Mouse (Mus musculus): ENCODE results near the gene Rnf44. TPM values are rescaled to one million over a fixed set of nuclear protein-coding genes. Genes with fewer than 3 reads are reported as not detected.

Gene Rnf44
- polyA plus RNA-seq, 3 experiments from 2014 or later, result 24.3 to 29.6 (median 28.6) TPM

DNA sequence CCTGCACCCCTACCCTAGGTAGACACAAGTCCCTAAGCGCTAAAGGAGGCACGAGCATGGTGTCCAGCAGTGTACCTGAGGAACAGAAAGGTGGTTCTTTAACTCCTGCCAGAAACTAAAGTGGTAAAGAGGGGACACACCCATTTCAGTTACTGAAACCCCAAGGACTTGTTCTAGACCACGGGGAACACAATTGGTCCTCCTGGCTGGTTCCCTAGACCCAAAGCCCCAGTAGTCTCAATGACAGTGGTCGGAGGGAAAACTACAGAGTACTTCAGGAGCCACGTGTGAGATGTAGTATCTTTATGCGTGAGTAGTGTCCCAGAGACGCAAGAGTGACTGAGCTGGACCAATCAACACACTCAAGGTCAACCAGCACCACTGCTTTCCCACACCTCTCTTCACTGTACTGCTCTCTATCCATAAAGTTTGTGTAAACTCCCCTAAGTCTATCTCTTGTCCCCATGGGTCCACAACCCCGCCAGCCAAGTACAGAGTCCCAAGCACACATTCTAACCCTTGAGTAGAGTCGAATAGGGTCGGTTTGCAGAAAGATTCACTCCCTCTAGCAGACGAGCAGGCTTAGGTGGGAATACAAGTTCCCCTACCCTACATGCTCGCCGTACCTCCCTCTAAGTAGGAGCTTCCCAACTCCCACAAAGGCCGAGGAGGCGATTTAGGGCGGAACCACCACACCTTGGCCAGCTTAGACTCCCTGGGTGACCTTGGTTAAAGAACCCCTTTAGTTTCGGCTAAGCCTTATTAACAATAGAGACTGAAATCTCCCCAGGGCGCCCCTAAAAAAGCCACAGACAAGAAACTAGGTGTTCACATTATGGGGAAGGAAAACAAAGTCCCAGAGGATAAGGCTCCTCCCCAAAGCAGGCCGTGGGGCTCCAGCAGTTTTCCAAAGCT is 7.3 kb downstream of the Rnf44 start:
- ATAC-seq, result no peak

- no peak for ATAC-seq
These were observed 8.5 kb downstream of the Rnf44 start for GRCm38 (mm10) chr13:54685174-54685573.

GRCm38 (mm10) chr13:54684140-54684896 is 9.4 kb downstream of the Rnf44 start:
- ATAC-seq, result no peak

- ATAC-seq, result no peak
These were observed 10.4 kb downstream of the Rnf44 start for GRCm38 (mm10) chr13:54683301-54683700.

DNA sequence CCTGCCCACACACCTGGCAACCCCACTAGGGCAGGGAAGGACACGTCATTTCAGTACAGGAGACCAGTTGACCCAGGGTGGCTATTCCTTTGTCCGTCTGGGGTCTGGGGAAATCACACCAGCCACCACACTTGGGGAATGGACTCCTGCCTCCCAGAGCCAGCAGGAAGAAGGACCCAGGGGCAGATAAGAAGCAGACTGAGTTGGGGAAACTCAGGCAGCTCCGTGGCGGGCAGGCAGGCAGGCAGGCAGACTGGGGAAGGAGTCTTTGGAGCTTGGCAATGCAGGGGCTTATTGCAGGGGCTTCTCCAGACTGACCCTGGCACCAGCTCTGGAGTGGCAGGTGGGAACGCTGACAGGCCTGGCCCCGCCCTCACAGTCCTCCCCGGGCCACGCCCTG is 12.4 kb downstream of the Rnf44 start:
- no peak for ATAC-seq

- no peak for ATAC-seq
These were observed 13.4 kb downstream of the Rnf44 start for GRCm38 (mm10) chr13:54680184-54680853.

DNA sequence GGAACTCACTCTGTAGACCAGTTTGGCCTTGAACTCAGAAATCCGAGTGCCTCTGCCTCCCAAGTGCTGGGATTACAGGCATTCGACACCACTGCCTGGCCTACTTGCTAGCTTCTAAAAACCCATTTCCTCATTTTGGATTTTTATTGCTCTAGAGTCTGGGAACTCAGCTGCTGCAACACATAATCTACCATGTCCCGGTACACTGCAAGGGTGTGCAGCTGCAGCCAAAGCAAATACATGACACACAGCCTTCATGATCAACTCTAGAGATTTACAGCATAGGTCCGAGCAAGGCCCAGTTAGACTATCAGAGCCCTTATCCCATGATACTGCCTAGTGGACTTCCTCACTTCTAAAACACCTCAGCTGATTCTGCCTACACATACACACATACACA is 15.4 kb downstream of the Rnf44 start:
- ATAC-seq, result no peak

DNA sequence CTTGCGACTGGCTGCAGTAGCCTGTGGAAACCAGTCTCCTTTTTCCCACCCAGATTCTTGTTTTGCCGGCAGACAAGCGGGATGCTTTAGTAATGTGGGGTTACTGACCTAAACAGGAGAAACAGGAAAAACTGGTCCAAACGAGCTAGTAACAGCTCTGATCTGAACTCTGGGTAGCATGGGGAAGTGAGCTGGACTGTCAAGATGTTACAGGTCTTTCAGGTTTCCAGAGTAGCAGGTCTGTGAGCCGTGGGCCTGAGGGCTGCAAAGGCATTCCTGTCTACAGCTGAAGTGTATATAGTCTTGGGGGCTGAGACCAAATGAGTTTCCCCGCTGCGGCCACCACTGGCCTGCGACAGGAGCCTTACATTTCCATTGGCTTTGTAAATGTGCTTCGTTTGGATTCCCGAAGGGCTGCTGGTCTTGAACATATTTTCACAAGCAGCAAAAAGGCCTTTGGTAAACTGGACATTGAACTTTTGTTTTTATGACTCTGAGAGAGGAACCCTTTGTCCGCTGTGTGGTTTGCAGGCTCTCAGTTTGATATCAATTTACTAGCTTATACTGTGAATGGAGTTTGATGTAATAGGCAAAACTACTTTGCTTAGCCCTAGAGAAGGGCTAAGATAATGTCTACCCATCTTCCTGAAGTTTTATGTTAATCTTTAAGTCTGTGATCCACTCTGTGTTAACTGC is 17.7 kb downstream of the Rnf44 start:
- no peak for ATAC-seq

DNA sequence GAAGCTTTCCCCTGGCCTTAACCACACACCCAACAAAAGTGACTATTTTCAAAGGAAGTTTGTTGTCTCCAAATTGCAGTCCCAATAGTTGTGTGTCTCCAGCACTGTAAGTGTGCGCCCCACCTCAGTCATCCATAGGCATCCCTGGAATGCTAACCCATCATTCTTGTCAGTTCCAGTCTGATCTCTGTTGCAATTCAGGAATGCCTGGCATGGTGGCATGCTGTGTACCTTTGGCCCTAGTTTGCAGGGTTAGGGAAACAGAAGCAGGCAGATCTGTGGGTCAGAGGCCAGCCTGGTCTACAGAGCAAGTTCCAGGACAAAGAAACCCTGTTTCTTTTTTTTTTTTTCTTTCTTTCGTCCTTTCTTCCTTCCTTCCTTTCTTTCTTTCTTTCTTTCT is 23.2 kb downstream of the Rnf44 start:
- ATAC-seq, result no peak

DNA sequence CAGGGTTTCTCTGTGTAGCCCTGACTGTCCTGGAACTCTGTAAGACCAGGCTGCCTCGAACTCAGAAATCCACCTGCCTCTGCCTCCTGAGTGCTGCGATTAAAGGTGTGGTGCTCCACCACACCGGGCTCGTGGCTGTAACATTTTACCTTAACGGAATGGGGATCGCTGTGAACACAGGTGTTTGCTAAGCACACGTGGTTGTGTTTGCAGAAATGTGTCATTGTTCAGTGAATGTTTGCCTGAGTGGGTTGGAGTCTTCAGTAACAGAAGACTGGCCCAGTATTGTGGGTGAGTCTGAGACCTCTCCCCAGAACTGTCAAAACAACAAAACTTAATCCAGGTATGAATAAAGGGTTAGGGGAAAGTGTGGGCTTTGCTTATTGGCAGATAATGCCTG is 28.6 kb downstream of the Rnf44 start:
- ATAC-seq, result no peak

- ATAC-seq, result no peak
These were observed 29.2 kb downstream of the Rnf44 start for GRCm38 (mm10) chr13:54664509-54664908.

DNA sequence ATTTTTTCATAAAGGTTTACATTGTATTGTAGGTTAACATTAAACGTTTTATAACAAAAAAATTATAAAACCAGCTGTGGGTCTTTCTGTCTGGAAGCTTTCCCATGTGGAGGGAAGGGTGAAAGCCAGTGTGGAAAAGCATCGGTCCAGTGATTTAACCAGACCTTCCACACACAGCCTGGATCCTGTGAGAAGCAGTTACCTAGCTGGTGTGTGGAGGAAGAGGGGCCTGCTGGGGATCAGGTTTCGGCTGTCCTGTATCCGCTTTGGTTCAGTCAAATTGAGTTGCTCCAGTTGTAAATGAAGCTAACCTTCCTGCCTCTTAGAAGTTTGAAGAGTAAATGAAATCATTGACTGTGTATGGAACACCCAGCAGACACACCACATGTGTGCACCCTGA is 29.7 kb downstream of the Rnf44 start:
- ATAC-seq, result no peak

DNA sequence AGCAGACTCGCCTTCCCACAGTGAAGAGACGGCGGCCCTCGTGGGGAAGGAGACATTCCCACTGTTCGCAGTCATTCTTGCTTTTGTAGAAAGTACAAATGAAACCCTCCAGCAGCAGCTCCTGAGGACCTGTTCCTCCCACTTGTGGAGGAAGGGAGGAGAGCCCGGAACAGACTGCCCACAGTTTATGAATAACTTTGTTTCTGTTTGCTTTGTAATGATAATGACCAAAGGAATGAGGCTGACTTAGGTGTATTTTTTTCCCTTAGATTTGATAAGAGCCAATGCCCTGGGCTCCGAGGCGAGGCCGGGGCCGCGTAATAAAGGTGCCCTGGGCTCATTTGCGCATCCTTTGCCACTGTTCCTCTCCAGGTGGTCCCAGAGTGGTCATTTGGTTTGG is 32.3 kb downstream of the Rnf44 start:
- ATAC-seq, result no peak

- no peak for ATAC-seq
These were observed 32.8 kb downstream of the Rnf44 start for GRCm38 (mm10) chr13:54660877-54661276.

- ATAC-seq, result no peak
These were observed 43.2 kb downstream of the Rnf44 start for GRCm38 (mm10) chr13:54650461-54650860.

DNA sequence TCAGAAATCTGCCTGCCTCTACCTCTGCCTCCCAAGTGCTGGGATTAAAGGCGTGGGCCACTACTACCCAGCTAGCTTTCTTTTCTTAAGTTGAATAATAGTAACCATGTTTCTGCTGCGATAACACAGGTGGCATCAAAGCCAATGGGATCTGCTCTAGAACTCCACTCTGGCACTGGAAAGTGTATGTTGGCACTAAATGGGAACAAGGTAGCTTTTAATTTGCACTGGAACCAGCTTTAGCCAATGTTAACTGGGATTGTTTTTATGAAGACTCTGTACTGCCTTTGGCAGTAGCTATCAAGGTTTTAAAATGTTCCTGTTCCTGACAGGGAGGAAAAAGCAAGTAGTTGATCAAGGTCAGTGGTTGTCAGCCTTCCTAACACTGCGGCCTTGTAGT is 58.7 kb downstream of the Rnf44 start:
- ATAC-seq, result no peak

GRCm38 (mm10) chr13:54632731-54633277 is 60.9 kb downstream of the Rnf44 start:
- ATAC-seq, result no peak

Other genes with a start within 250 kb of the Rnf44 start
- gene Thoc3, start 225.1 kb downstream of the Rnf44 start, polyA plus RNA-seq (2017; shearing (Covaris generic)), result 10 to 100 TPM; 26.8 to 33.5 (median 32.7) TPM
- 10 to 100 TPM in 2 of 3 experiments, 1 to 10 TPM in 1; 4.9 to 10.6 (median 10.0) TPM for gene Simc1, start 190.1 kb downstream of the Rnf44 start, polyA plus RNA-seq (2017; shearing (Covaris generic))
- gene 4833439L19Rik, start 128.5 kb downstream of the Rnf44 start, polyA plus RNA-seq (2017; shearing (Covaris generic)), result 10 to 100 TPM; 63.9 to 72.0 (median 71.8) TPM
- 1 to 10 TPM; 4.2 to 9.1 (median 4.2) TPM for gene Arl10, start 118.9 kb downstream of the Rnf44 start, polyA plus RNA-seq (2017; shearing (Covaris generic))
- gene Nop16, start 103.8 kb downstream of the Rnf44 start, polyA plus RNA-seq (2017; shearing (Covaris generic)), result 10 to 100 TPM; 53.6 to 63.9 (median 55.8) TPM
- gene Higd2a, start 103.7 kb downstream of the Rnf44 start, polyA plus RNA-seq (2017; shearing (Covaris generic)), result 100 to 1,000 TPM; 101 to 139 (median 122) TPM
- gene Cltb, start 82.6 kb downstream of the Rnf44 start, polyA plus RNA-seq (2017; shearing (Covaris generic)), result 10 to 100 TPM; 10.2 to 13.8 (median 11.3) TPM
- gene Faf2, start 72.1 kb downstream of the Rnf44 start, polyA plus RNA-seq (2017; shearing (Covaris generic)), result 10 to 100 TPM; 71.0 to 88.8 (median 87.8) TPM
- not detected for gene Cdhr2, start 7.6 kb upstream of the Rnf44 start, polyA plus RNA-seq (2017; shearing (Covaris generic))
- gene Gprin1, start 56.0 kb upstream of the Rnf44 start, polyA plus RNA-seq (2017; shearing (Covaris generic)), result not detected
- 1 to 10 TPM in 1 of 3 experiments, under 1 TPM in 1, not detected in 1; 0.87 to 2.3 TPM for gene Sncb, start 72.7 kb upstream of the Rnf44 start, polyA plus RNA-seq (2017; shearing (Covaris generic))
- not detected for gene Eif4e1b, start 90.1 kb upstream of the Rnf44 start, polyA plus RNA-seq (2017; shearing (Covaris generic))
- 1 to 10 TPM; 1.5 to 6.7 (median 2.2) TPM for gene Tspan17, start 95.5 kb upstream of the Rnf44 start, polyA plus RNA-seq (2017; shearing (Covaris generic))